Mouse (Mus musculus): Measurements from ENCODE around the gene Akt3. TPM values are rescaled to one million over a fixed set of nuclear protein-coding genes. Genes with fewer than 3 reads are reported as not detected.

The Akt3 gene
- polyA plus RNA-seq, 1 experiment from 2014 or later = 3.4 TPM

- no peaks in the 10 kb centered on the region for H3K27me3 ChIP-seq (ENCODE audit: insufficient read depth, low read length)
- no peaks in the 10 kb centered on the region for H3K9me3 ChIP-seq (replicated peaks; ENCODE audit: low read length)
- H3K4me3 ChIP-seq (replicated peaks; ENCODE audit: low read depth, low read length) = no peak overlapping the region
- no peak overlapping the region for H3K9ac ChIP-seq (ENCODE audit: low read depth, low read length)
- no peaks in the 10 kb centered on the region for H3K4me1 ChIP-seq (replicated peaks; ENCODE audit: insufficient read depth, low read length)
- no peak for TF ChIP-seq CTCF (IDR thresholded peaks at IDR 0.05; ENCODE audit: low read depth)
- ATAC-seq (replicated peaks; ENCODE audit: low FRiP score, low read depth) (no peak), DNase-seq (ENCODE audit: low spot score) (no peak)
- H3K27ac ChIP-seq = no peak overlapping the region
- 58% methylated on average over 2 of the region's 2 CpGs for WGBS
- no peaks in the 10 kb centered on the region for H3K36me3 ChIP-seq (ENCODE audit: insufficient read depth, low read length)
- no peak overlapping the region for H3K4me2 ChIP-seq (ENCODE audit: low read length)
Observed at GRCm38 (mm10) chr1:177238368-177238767, 19.6 kb downstream of the Akt3 start.

- H3K4me2 ChIP-seq (ENCODE audit: low read length) = no peak overlapping the region
- no peak for TF ChIP-seq CTCF (IDR thresholded peaks at IDR 0.05; ENCODE audit: low read depth)
- H3K9me3 ChIP-seq (replicated peaks; ENCODE audit: low read length) = no peaks in the 10 kb centered on the region
- DNase-seq (ENCODE audit: low spot score) (no peak), ATAC-seq (replicated peaks; ENCODE audit: low FRiP score, low read depth) (no peak)
- no peak overlapping the region for H3K9ac ChIP-seq (ENCODE audit: low read depth, low read length)
- no peak overlapping the region for H3K4me3 ChIP-seq (replicated peaks; ENCODE audit: low read depth, low read length)
- H3K27ac ChIP-seq = no peak overlapping the region
- H3K4me1 ChIP-seq (replicated peaks; ENCODE audit: insufficient read depth, low read length) = no peaks in the 10 kb centered on the region
- no peaks in the 10 kb centered on the region for H3K27me3 ChIP-seq (ENCODE audit: insufficient read depth, low read length)
- WGBS = 76% methylated on average over 2 of the region's 2 CpGs
- H3K36me3 ChIP-seq (ENCODE audit: insufficient read depth, low read length) = no peaks in the 10 kb centered on the region
Observed at GRCm38 (mm10) chr1:177236695-177237094, 21.3 kb downstream of the Akt3 start.

- H3K27me3 ChIP-seq (ENCODE audit: insufficient read depth, low read length) = no peaks in the 10 kb centered on the region
- H3K36me3 ChIP-seq (ENCODE audit: insufficient read depth, low read length) = no peaks in the 10 kb centered on the region
- no peak overlapping the region for H3K4me2 ChIP-seq (ENCODE audit: low read length)
- ATAC-seq (replicated peaks; ENCODE audit: low FRiP score, low read depth) = no peak
- DNase-seq (ENCODE audit: low spot score) = no peak
- no peaks in the 10 kb centered on the region for H3K9me3 ChIP-seq (replicated peaks; ENCODE audit: low read length)
- no peak overlapping the region for H3K9ac ChIP-seq (ENCODE audit: low read depth, low read length)
- H3K27ac ChIP-seq = no peak overlapping the region
- no peaks in the 10 kb centered on the region for H3K4me1 ChIP-seq (replicated peaks; ENCODE audit: insufficient read depth, low read length)
- no peak overlapping the region for H3K4me3 ChIP-seq (replicated peaks; ENCODE audit: low read depth, low read length)
- no peak for TF ChIP-seq CTCF (IDR thresholded peaks at IDR 0.05; ENCODE audit: low read depth)
Observed at GRCm38 (mm10) chr1:177236249-177236648, 21.8 kb downstream of the Akt3 start.

- H3K27me3 ChIP-seq (ENCODE audit: insufficient read depth, low read length) = no peaks in the 10 kb centered on the region
- no peak overlapping the region for H3K4me3 ChIP-seq (replicated peaks; ENCODE audit: low read depth, low read length)
- no peak for TF ChIP-seq CTCF (IDR thresholded peaks at IDR 0.05; ENCODE audit: low read depth)
- no peaks in the 10 kb centered on the region for H3K36me3 ChIP-seq (ENCODE audit: insufficient read depth, low read length)
- ATAC-seq (replicated peaks; ENCODE audit: low FRiP score, low read depth) = no peak
- WGBS = 89% methylated on average over 5 of the region's 5 CpGs
- H3K9me3 ChIP-seq (replicated peaks; ENCODE audit: low read length) = no peaks in the 10 kb centered on the region
- no peak overlapping the region for H3K9ac ChIP-seq (ENCODE audit: low read depth, low read length)
- no peak for DNase-seq (ENCODE audit: low spot score)
- no peak overlapping the region for H3K27ac ChIP-seq
- no peak overlapping the region for H3K4me2 ChIP-seq (ENCODE audit: low read length)
- no peaks in the 10 kb centered on the region for H3K4me1 ChIP-seq (replicated peaks; ENCODE audit: insufficient read depth, low read length)
Observed at GRCm38 (mm10) chr1:177234462-177234861, 23.5 kb downstream of the Akt3 start.

GRCm38 (mm10) chr1:177231122-177231521, 26.9 kb downstream of the Akt3 start:
- no peaks in the 10 kb centered on the region for H3K9me3 ChIP-seq (replicated peaks; ENCODE audit: low read length)
- no peak overlapping the region for H3K4me2 ChIP-seq (ENCODE audit: low read length)
- H3K4me3 ChIP-seq (replicated peaks; ENCODE audit: low read depth, low read length) = no peak overlapping the region
- H3K36me3 ChIP-seq (ENCODE audit: insufficient read depth, low read length) = no peaks in the 10 kb centered on the region
- no peak for TF ChIP-seq CTCF (IDR thresholded peaks at IDR 0.05; ENCODE audit: low read depth)
- DNase-seq (ENCODE audit: low spot score) (no peak), ATAC-seq (replicated peaks; ENCODE audit: low FRiP score, low read depth) (no peak)
- no peak overlapping the region for H3K9ac ChIP-seq (ENCODE audit: low read depth, low read length)
- no peak overlapping the region for H3K27ac ChIP-seq
- H3K27me3 ChIP-seq (ENCODE audit: insufficient read depth, low read length) = no peaks in the 10 kb centered on the region
- H3K4me1 ChIP-seq (replicated peaks; ENCODE audit: insufficient read depth, low read length) = no peaks in the 10 kb centered on the region

- no peak for ATAC-seq (replicated peaks; ENCODE audit: low FRiP score, low read depth)
- DNase-seq (ENCODE audit: low spot score) = no peak
Observed at GRCm38 (mm10) chr1:177198978-177199377, 59.0 kb downstream of the Akt3 start.

GRCm38 (mm10) chr1:177195224-177195623, 62.8 kb downstream of the Akt3 start:
- no peak overlapping the region for H3K4me2 ChIP-seq (ENCODE audit: low read length)
- no peak overlapping the region for H3K4me3 ChIP-seq (replicated peaks; ENCODE audit: low read depth, low read length)
- ATAC-seq (replicated peaks; ENCODE audit: low FRiP score, low read depth) (no peak), DNase-seq (ENCODE audit: low spot score) (peak; percentile 49)
- no peaks in the 10 kb centered on the region for H3K4me1 ChIP-seq (replicated peaks; ENCODE audit: insufficient read depth, low read length)
- no peaks in the 10 kb centered on the region for H3K9me3 ChIP-seq (replicated peaks; ENCODE audit: low read length)
- peak; percentile 58 for TF ChIP-seq CTCF (IDR thresholded peaks at IDR 0.05; ENCODE audit: low read depth)
- no peak overlapping the region for H3K9ac ChIP-seq (ENCODE audit: low read depth, low read length)
- H3K27me3 ChIP-seq (ENCODE audit: insufficient read depth, low read length) = no peaks in the 10 kb centered on the region
- no peak overlapping the region for H3K27ac ChIP-seq
- H3K36me3 ChIP-seq (ENCODE audit: insufficient read depth, low read length) = no peaks in the 10 kb centered on the region

More at GRCm38 (mm10) chr1:177198978-177199377, 59.0 kb downstream of the Akt3 start:
- no peak for TF ChIP-seq CTCF (IDR thresholded peaks at IDR 0.05; ENCODE audit: low read depth)
- Histone ChIP-seq H3K4me3 (replicated peaks; ENCODE audit: low read depth, low read length) (no peak overlapping the region), H3K4me2 (ENCODE audit: low read length) (no peak overlapping the region), H3K9me3 (replicated peaks; ENCODE audit: low read length) (no peaks in the 10 kb centered on the region), H3K27ac (no peak overlapping the region), H3K9ac (ENCODE audit: low read depth, low read length) (no peak overlapping the region), H3K27me3 (ENCODE audit: insufficient read depth, low read length) (no peaks in the 10 kb centered on the region), H3K4me1 (replicated peaks; ENCODE audit: insufficient read depth, low read length) (no peaks in the 10 kb centered on the region), H3K36me3 (ENCODE audit: insufficient read depth, low read length) (no peaks in the 10 kb centered on the region)
- WGBS = 66% methylated on average over 1 of the region's 1 CpGs

Measured in kidney, postnatal 0 days (tissue).